Mouse (Mus musculus) hindbrain, embryonic 14.5 days (tissue): Measurements from ENCODE around the gene Rpl10a. TPM values are rescaled to one million over a fixed set of nuclear protein-coding genes. Genes with fewer than 3 reads are reported as not detected.
"Not testable (repeated sequence)": the region's sequence is repeated elsewhere in the genome, so short reads cannot be mapped to it uniquely, and the experiment has no call there.

Source experiments
- ATAC-seq: fragments of 200-750 bp; cut with Nextera tagmentation; 2 replicates; pipeline ENCODE4 v1.8.0; 2017; ENCODE audit warnings: moderate number of reproducible peaks, mild to moderate bottlenecking, moderate TSS enrichment, moderate library complexity; ENCODE audit not compliant: low FRiP score
- DNase-seq: peaks from one replicate; pipeline ENCODE4 v3.0.0-alpha.2; 2015; ENCODE audit warnings: low spot score
- H3K27ac ChIP-seq: fragments of 300-500 bp; sonication (generic); 2 replicates; pipeline ENCODE4 v1.5.1; 2014; ENCODE audit warnings: mild to moderate bottlenecking, moderate library complexity
- H3K27me3 ChIP-seq: fragments of 300-500 bp; sonication (generic); 2 replicates; pipeline ENCODE4 v1.6.1; 2014; ENCODE audit warnings: mild to moderate bottlenecking, low read length, mixed read lengths; ENCODE audit not compliant: control insufficient read depth, insufficient read depth
- H3K36me3 ChIP-seq: fragments of 300-500 bp; sonication (generic); replicated peaks from 2 replicates; pipeline ENCODE4 v1.6.1; 2014; ENCODE audit not compliant: control insufficient read depth, insufficient read depth
- H3K4me1 ChIP-seq: fragments of 300-500 bp; sonication (generic); replicated peaks from 2 replicates; pipeline ENCODE4 v1.6.1; 2014; ENCODE audit warnings: antibody characterized with exemption, low read length, mixed read lengths; ENCODE audit not compliant: control insufficient read depth, insufficient read depth
- H3K4me2 ChIP-seq: fragments of 300-500 bp; sonication (generic); replicated peaks from 2 replicates; pipeline ENCODE4 v1.6.1; 2014; ENCODE audit warnings: mild to moderate bottlenecking, moderate library complexity
- H3K4me3 ChIP-seq: fragments of 300-500 bp; sonication (generic); replicated peaks from 2 replicates; pipeline ENCODE4 v1.5.1; 2014; ENCODE audit warnings: mild to moderate bottlenecking, low read length
- H3K9ac ChIP-seq: fragments of 300-500 bp; sonication (generic); 2 replicates; pipeline ENCODE4 v1.6.1; 2014
- H3K9me3 ChIP-seq: fragments of 300-500 bp; sonication (generic); 2 replicates; pipeline ENCODE4 v1.6.1; 2016; ENCODE audit warnings: low read length; ENCODE audit not compliant: control insufficient read depth
- WGBS: fragments of 180-500 bp; shearing (Covaris S2); extraction: QIAGEN DNeasy Blood & Tissue Kit; methylation state at CpG from one replicate; pipeline ENCODE4 v1.1.7; 2014; 5-methylcytosine and 5-hydroxymethylcytosine counted together
- polyA plus RNA-seq: library from polyadenylated mRNA; unstranded; fragments of >200 nt; fragmentation: Nextera tagmentation; extraction: Ambion mirVana; gene quantifications from 2 replicates; pipeline ENCODE4 v1.2.1, GENCODE M21; 2014

The Rpl10a gene
- polyA plus RNA-seq, 1 experiment from 2014 or later: 441 TPM

DNA sequence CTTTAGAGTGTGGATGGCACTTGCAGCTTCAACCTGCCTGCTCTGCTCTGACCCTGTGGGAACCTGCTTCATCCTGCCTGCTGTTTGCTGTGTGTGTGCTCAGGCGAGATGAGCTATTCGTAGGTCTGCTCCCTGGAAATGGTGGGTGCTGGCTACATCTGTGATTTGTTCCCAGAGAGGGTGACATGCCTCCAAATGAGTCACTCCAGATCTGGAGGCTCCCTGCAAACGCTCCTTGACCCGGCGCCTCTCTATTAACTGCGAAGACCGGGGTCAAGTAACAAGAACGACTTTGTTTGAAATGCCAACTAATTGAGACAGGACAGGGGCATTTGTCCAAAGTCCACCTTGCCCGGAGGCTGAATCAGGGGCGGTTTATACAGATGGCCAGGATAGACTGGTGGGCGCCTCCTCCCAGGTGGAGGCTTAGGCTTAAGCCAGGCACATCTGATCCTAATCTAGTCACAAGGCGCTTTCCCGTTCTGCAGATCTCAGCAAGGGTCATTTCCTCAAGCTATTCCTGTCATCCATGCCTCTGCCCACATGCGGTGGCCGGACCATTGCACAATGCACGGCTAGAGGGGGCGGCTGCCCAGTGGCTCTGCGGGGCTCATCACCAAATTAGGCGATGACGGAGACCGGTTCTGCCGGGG is 472 bp upstream of the Rpl10a start:
- Histone ChIP-seq H3K9me3 (no peaks in the 10 kb centered on the region), H3K4me2 (peak overlapping the region; percentile 98), H3K36me3 (peaks cover 30% of the 10 kb centered on the region), H3K27ac (peak overlapping the region; percentile 96), H3K27me3 (no peaks in the 10 kb centered on the region), H3K4me1 (peaks cover 22% of the 10 kb centered on the region), H3K9ac (peak overlapping the region; percentile 99), H3K4me3 (peak overlapping the region; percentile 89)
- ATAC-seq: no peak; the same call in 1 of the 2 replicates
- no peak for DNase-seq
- 12% methylated on average over 22 of the region's 22 CpGs for WGBS

DNA sequence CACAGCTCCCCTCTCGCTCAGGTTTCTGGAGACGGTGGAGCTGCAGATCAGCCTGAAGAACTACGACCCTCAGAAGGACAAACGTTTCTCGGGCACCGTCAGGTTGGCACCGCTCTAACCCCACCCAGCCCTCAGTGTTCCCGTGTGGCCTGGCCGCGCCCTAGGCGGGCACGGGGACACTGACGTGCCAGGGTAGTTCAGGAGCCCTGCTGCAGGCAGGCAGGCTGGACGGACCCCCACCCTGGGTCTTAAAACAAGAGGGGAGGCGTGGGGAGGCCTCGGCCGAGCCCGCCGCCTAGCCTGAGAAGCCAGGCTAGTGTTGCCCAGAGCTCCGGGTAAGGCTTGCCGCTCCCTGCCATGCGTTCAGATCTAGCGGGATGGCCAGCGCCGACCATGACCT is 675 bp downstream of the Rpl10a start:
- no peaks in the 10 kb centered on the region for H3K9me3 ChIP-seq
- H3K4me2 ChIP-seq: peak overlapping the region; percentile 98
- H3K4me1 ChIP-seq: peaks cover 24% of the 10 kb centered on the region
- peak overlapping the region; percentile 96 for H3K27ac ChIP-seq
- H3K36me3 ChIP-seq: peaks cover 27% of the 10 kb centered on the region
- peak overlapping the region; percentile 99 for H3K9ac ChIP-seq
- DNase-seq: no peak
- H3K27me3 ChIP-seq: no peaks in the 10 kb centered on the region
- ATAC-seq: peak; percentile 16
- peak overlapping the region; percentile 89 for H3K4me3 ChIP-seq
- under 1% methylated on average over 25 of the region's 25 CpGs for WGBS

DNA sequence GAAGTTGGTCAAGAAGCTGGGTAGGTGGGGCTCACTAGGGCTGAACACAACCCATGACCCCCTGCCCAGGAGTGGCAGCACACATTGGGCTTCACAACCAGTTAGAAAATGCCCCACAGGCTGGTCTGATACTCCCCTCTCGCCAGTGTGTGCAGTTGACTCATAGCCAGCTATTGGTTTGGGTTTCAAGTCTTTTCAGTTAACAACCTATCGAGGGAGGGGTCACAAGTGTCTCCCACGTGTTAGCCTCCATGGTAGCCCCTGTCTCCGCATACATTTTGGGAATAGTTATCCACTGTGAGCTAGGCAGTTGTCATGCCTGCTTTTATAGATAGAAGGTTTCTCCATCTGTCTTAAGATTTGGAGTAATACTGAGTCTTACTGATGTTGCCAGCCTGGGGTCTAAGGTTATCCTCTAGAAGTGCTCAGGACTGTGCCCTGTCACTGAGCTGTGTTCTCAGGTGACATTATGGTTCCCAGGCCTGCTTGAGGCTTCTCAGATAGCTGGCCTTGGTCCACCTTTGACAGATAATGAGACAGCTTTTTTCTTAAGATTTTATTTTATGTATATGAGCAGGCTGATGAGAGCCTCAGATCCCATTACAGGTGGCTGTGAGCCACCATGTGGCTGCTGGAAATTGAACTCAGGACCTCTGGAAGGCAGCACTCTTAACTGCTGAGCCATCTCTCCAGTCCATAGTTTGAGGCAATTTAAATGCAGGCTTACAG is 1.4 kb downstream of the Rpl10a start:
- Histone ChIP-seq H3K9ac (peak overlapping the region; percentile 99), H3K9me3 (no peaks in the 10 kb centered on the region), H3K27ac (no peak overlapping the region), H3K4me2 (peak overlapping the region; percentile 98), H3K27me3 (no peaks in the 10 kb centered on the region), H3K36me3 (peaks cover 22% of the 10 kb centered on the region), H3K4me1 (peaks cover 24% of the 10 kb centered on the region), H3K4me3 (peak overlapping the region; percentile 89)
- DNase-seq (no peak), ATAC-seq (no peak)
- 9% methylated on average over 4 of the region's 4 CpGs for WGBS

DNA sequence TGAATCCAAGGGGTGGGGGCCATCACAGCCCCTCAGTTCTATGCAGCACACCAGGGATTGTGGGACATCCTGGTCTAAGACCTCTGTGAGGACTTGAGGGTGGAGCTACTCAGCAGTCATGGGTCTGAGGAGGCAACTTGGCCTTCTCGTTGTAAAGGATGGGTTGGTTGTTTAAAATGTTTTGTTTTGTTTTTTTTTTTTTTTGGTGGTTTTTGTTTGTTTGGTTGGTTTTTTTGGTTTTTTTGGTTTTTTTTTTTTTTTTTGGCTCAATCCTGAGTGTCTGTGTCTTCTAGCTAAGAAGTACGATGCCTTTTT is 1.9 kb downstream of the Rpl10a start:
- Histone ChIP-seq H3K27me3 (no peaks in the 10 kb centered on the region), H3K4me1 (peaks cover 24% of the 10 kb centered on the region), H3K4me3 (peak overlapping the region; percentile 89), H3K4me2 (peak overlapping the region; percentile 98), H3K27ac (no peak overlapping the region), H3K9me3 (no peaks in the 10 kb centered on the region), H3K36me3 (peaks cover 22% of the 10 kb centered on the region), H3K9ac (peak overlapping the region; percentile 99)
- no peak for DNase-seq
- ATAC-seq: no peak
- 55% methylated on average over 2 of the region's 2 CpGs for WGBS

DNA sequence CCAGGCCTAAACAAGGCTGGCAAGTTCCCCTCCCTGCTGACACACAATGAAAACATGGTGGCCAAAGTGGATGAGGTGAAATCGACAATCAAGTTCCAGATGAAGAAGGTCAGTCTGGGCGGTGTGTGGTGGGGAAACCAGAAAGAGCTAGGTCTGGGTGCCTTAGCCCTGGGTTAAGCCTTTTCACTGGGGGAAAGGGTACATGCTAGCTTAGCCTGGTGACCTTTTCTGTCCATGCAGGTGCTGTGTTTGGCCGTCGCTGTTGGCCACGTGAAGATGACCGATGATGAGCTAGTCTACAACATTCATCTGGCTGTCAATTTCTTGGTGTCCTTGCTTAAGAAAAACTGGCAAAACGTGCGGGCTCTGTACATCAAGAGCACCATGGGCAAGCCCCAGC is 2.3 kb downstream of the Rpl10a start:
- not testable (repeated sequence) for H3K9ac ChIP-seq, H3K9me3 ChIP-seq, DNase-seq, ATAC-seq, H3K27ac ChIP-seq, H3K27me3 ChIP-seq, H3K4me3 ChIP-seq, H3K4me2 ChIP-seq
- WGBS: 68% methylated on average over 6 of the region's 8 CpGs
- H3K36me3 ChIP-seq: peaks cover 22% of the 10 kb centered on the region
- peaks cover 24% of the 10 kb centered on the region for H3K4me1 ChIP-seq

DNA sequence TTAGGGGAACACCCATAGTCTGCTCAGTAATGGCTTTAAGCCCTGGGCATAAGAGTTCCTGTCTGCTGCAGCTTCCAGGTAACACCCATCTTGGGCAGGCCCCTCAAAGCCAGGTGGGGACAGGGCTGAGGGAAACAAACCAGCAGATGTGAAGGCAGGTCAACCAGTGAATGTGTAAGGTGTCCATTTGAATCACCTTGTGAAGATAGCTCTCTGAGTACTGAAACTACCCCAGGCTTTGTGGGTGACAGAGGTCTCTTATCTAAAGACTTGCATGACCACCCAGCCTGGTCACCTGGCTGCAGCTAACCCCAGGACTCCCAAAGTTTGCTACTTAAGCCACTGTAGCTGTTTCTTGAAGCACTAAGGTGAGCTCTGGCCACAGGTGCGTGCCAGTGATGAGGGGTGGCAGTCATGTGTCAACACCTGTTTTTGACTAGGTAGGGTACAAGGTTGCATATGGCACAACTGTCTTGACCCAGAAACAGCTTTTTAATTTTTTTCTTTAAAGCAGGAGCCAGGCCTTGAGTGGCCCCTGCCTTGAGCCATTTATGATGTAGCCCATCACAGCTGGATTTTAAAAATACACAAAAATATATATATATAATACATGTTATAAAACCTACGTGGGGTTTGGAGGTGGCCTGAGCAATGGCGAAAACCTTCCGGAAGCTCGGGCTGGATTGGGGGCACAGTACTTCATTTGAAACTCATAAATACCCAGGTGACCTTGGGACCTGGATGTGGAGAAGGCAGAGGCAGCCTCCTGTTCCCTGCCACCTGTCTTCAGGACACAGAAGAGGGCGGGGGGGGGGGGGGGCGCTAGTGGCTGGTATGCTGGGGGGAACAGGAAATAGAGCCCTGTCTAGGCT is 3.2 kb downstream of the Rpl10a start:
- DNase-seq (no peak), ATAC-seq (no peak)
- WGBS: 49% methylated on average over 5 of the region's 7 CpGs
- no peak overlapping the region for H3K27ac ChIP-seq
- no peak overlapping the region for H3K4me3 ChIP-seq
- peaks cover 24% of the 10 kb centered on the region for H3K4me1 ChIP-seq
- H3K9ac ChIP-seq: no peak overlapping the region
- no peaks in the 10 kb centered on the region for H3K9me3 ChIP-seq
- H3K4me2 ChIP-seq: no peak overlapping the region
- H3K36me3 ChIP-seq: peaks cover 22% of the 10 kb centered on the region
- H3K27me3 ChIP-seq: no peaks in the 10 kb centered on the region

DNA sequence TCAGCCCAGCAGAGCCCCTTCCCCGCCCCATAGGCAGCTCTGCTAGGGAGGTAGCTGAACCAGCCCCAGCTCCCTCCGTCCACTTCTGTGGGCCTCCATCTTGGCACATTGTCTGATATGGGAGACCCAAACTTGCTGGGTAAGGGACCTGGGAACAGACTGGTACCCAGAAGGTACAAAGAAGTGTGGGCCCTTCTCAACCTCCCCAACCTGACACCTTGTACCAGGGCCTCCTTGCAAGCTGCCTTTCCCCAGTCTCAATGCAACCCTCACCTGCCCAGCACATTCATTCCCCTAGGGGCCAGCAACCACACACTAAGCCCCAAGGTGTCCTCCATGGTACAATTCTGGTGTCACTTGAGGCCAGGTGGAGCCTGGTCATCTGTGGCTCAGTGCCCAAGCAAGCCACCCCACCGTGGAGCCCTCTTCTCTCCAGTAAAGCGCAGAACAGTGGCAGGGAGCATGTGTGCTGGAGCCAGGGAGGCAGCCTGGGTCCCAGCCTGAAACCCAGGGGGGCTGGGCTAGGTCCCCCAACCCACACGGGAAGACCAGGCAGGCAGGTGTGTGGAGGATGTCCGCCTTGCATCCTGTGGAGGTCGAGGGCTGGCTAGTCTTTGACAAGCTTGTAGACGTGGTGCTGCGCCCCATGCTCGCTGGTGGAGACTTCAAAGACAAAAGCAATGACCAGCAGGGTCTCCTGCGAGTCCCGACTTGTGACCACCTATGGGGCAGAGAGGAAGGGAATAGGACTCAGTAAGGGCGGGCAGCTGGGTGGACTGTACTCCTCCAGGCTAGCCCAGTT is 4.0 kb downstream of the Rpl10a start:
- 40% methylated on average over 13 of the region's 13 CpGs for WGBS
- ATAC-seq: no peak
- H3K36me3 ChIP-seq: peaks cover 22% of the 10 kb centered on the region

DNA sequence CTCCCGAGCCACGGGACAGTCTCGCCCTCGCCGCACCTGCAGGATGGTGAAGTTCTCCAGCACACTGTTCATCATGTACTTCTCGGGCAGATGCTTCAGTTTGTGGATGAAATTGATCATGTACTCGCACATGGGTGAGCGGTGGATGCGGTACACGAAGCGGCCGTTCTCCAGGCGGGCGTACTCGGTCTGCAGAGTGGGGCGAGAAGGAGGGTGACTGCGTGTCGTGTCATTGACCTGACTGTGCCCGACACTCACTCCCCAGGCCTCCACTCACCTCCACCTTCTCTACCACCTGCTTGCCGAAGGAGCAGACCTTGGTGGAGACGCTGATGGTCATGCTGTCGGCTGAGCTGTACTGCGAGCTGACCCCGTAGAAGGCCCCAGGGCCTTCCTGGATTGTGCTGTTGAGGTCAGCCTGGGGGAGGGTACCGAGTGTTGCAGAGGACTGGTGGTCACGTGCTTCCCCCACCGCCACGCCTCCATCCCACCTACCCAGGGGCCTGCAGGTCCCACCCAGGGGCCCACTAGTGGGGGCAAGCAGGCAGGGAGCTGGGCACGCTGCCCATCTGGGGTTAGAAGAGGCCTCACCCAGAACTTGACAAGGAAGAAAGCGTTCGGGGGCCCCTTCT is 4.8 kb downstream of the Rpl10a start:
- ATAC-seq (no peak), DNase-seq (no peak)
- Histone ChIP-seq H3K9ac (no peak overlapping the region), H3K36me3 (peaks cover 22% of the 10 kb centered on the region), H3K4me3 (no peak overlapping the region), H3K4me2 (peak overlapping the region; percentile 3; the same call in 1 of the 2 replicates), H3K27ac (no peak overlapping the region), H3K4me1 (peaks cover 16% of the 10 kb centered on the region), H3K27me3 (no peaks in the 10 kb centered on the region), H3K9me3 (no peaks in the 10 kb centered on the region)
- 63% methylated on average over 31 of the region's 31 CpGs for WGBS

More for the DNA sequence above, 4.0 kb downstream of the Rpl10a start:
- no peak for DNase-seq
- H3K4me1 ChIP-seq: peaks cover 23% of the 10 kb centered on the region
- no peak overlapping the region for H3K4me3 ChIP-seq
- H3K9ac ChIP-seq: no peak overlapping the region
- no peaks in the 10 kb centered on the region for H3K27me3 ChIP-seq
- no peaks in the 10 kb centered on the region for H3K9me3 ChIP-seq
- no peak overlapping the region for H3K4me2 ChIP-seq
- H3K27ac ChIP-seq: no peak overlapping the region
